8 mouse cellular contexts compared by ENCODE assay signal in genomic region chr16:16983534-16984422, GRCm38 (mm10). TPM values are rescaled to one million over a fixed set of nuclear protein-coding genes. Genes with fewer than 3 reads are reported as not detected.
DNase-seq lines count a peak whose midpoint lies in the region; ATAC-seq and TF ChIP-seq lines count a peak whose summit lies in the region.

No protein-coding gene starts in this region.

- peak overlapping the region; percentile 96 for H3K4me3 ChIP-seq in ES-E14 (ENCODE audit: insufficient read depth in 1 of 2, low read depth in 1 of 2, low read length in 2 of 2, poor library complexity in 1 of 2, severe bottlenecking in 1 of 2)
- peak overlapping the region; percentile 96 for H3K4me3 ChIP-seq in intestine, postnatal 0 days (ENCODE audit: low read depth, low read length)
- H3K4me3 ChIP-seq in liver, embryonic 16.5 days (ENCODE audit: low read depth, low read length) = peak overlapping the region; percentile 98
- H3K4me3 ChIP-seq in neural tube, embryonic 12.5 days = peak overlapping the region; percentile 97

- in situ Hi-C loops in ES-E14 (cut with MboI; ENCODE audit: low sequenced_read_pairs in 2 of 2, unreplicated experiment in 2 of 2) = no loop called here

- H3K27ac ChIP-seq in ES-E14 (ENCODE audit: insufficient read depth, low read depth, low read length, poor library complexity, severe bottlenecking) = peak overlapping the region; percentile 56
- peak overlapping the region; percentile 97 for H3K27ac ChIP-seq in intestine, postnatal 0 days (ENCODE audit: low read depth, low read length)
- H3K27ac ChIP-seq in liver, embryonic 16.5 days (ENCODE audit: low read length) = peak overlapping the region; percentile 90
- H3K27ac ChIP-seq in neural tube, embryonic 12.5 days = peak overlapping the region; percentile 94

- TF ChIP-seq CTCF in intestine, postnatal 0 days (IDR thresholded peaks at IDR 0.05; ENCODE audit: low read depth) = peak; percentile 39

- peaks cover 5 to 7% of the 10 kb centered on the region in 2 experiments; a peak in 3 of 4 replicates for H3K4me1 ChIP-seq in ES-E14 (ENCODE audit: control insufficient read depth in 2 of 2, insufficient read depth in 2 of 2, low read length in 2 of 2, poor library complexity in 1 of 2)
- no peaks in the 10 kb centered on the region for H3K4me1 ChIP-seq in intestine, postnatal 0 days (replicated peaks; ENCODE audit: control insufficient read depth, insufficient read depth, low read length)
- H3K4me1 ChIP-seq in liver, embryonic 16.5 days (ENCODE audit: control insufficient read depth, low read depth, low read length) = peaks cover 18% of the 10 kb centered on the region
- H3K4me1 ChIP-seq in neural tube, embryonic 12.5 days = peaks cover 16% of the 10 kb centered on the region

- no peaks in the 10 kb centered on the region for H3K27me3 ChIP-seq in intestine, postnatal 0 days (replicated peaks; ENCODE audit: control insufficient read depth, insufficient read depth, low read length)
- no peaks in the 10 kb centered on the region for H3K27me3 ChIP-seq in liver, embryonic 16.5 days (ENCODE audit: control insufficient read depth, insufficient read depth, low read depth, low read length)
- no peaks in the 10 kb centered on the region for H3K27me3 ChIP-seq in neural tube, embryonic 12.5 days (replicated peaks)

- under 1% methylated on average over 58 of the region's 75 CpGs for WGBS in intestine, postnatal 0 days
- under 1% methylated on average over 70 of the region's 75 CpGs for WGBS in liver, embryonic 16.5 days (ENCODE audit: insufficient replicate concordance)
- under 1% methylated on average over 75 of the region's 75 CpGs for WGBS in neural tube, embryonic 12.5 days

- peak; percentile 79 to 83 for DNase-seq in B cell, adult 2 months
- peak; percentile 38 for DNase-seq in ES-E14 (ENCODE audit: low read depth, low spot score)
- DNase-seq in embryo, embryonic 10 days (ENCODE audit: low spot score) = peak; percentile 76
- DNase-seq in heart, adult 18-20 months = peak; percentile 79
- no peak for DNase-seq in Muller cell, postnatal 12 days (ENCODE audit: inconsistent ontology term)

- H3K9ac ChIP-seq in ES-E14 (ENCODE audit: insufficient read depth, low read depth, low read length, poor library complexity, severe bottlenecking) = peak overlapping the region; percentile 91
- peak overlapping the region; percentile 90 for H3K9ac ChIP-seq in intestine, postnatal 0 days (ENCODE audit: low read depth, low read length)
- H3K9ac ChIP-seq in liver, embryonic 16.5 days (ENCODE audit: low read depth, low read length) = peak overlapping the region; percentile 95
- peak overlapping the region; percentile 95 for H3K9ac ChIP-seq in neural tube, embryonic 12.5 days

- H3K36me3 ChIP-seq in ES-E14 (ENCODE audit: control insufficient read depth, insufficient read depth, low read length, poor library complexity, severe bottlenecking) = peaks cover 11% of the 10 kb centered on the region
- no peaks in the 10 kb centered on the region; the same call in 1 of the 2 replicates for H3K36me3 ChIP-seq in intestine, postnatal 0 days (ENCODE audit: control insufficient read depth, insufficient read depth)
- peaks cover 2% of the 10 kb centered on the region; the same call in 1 of the 2 replicates for H3K36me3 ChIP-seq in liver, embryonic 16.5 days (ENCODE audit: control insufficient read depth, insufficient read depth)
- peaks cover 16% of the 10 kb centered on the region for H3K36me3 ChIP-seq in neural tube, embryonic 12.5 days

- peak; percentile 78 for ATAC-seq in intestine, postnatal 0 days
- peak; percentile 67 for ATAC-seq in liver, embryonic 16.5 days (ENCODE audit: low read depth)
- ATAC-seq in neural tube, embryonic 12.5 days (ENCODE audit: low FRiP score, low read depth) = peak; percentile 69

- peak overlapping the region; percentile 84 for H3K4me2 ChIP-seq in intestine, postnatal 0 days (replicated peaks; ENCODE audit: low read depth)
- H3K4me2 ChIP-seq in liver, embryonic 16.5 days (ENCODE audit: low read depth, low read length) = peak overlapping the region; percentile 99
- peak overlapping the region; percentile 70 for H3K4me2 ChIP-seq in neural tube, embryonic 12.5 days (replicated peaks)

- H3K9me3 ChIP-seq in ES-E14 (ENCODE audit: control insufficient read depth, insufficient read depth, low read depth, low read length) = no peaks in the 10 kb centered on the region
- H3K9me3 ChIP-seq in intestine, postnatal 0 days (ENCODE audit: control insufficient read depth) = no peaks in the 10 kb centered on the region
- no peaks in the 10 kb centered on the region for H3K9me3 ChIP-seq in liver, embryonic 16.5 days (replicated peaks; ENCODE audit: control insufficient read depth, low read length)
- H3K9me3 ChIP-seq in neural tube, embryonic 12.5 days = no peaks in the 10 kb centered on the region

TF ChIP-seq in ES-E14, 5 proteins besides CTCF, POLR2A, EP300 and RAD21:
- TF ChIP-seq HCFC1 (IDR thresholded peaks at IDR 0.05; ENCODE audit: borderline replicate concordance, insufficient read depth, low read length) (no peak), CHD2 (IDR thresholded peaks at IDR 0.05; ENCODE audit: low read depth, low read length) (no peak), ZC3H11A (IDR thresholded peaks at IDR 0.05; ENCODE audit: borderline replicate concordance, low read depth, low read length) (no peak), MAFK (IDR thresholded peaks at IDR 0.05; ENCODE audit: insufficient read depth, low read depth, low read length) (no peak), ZNF384 (IDR thresholded peaks at IDR 0.05; ENCODE audit: low read depth, low read length) (no peak)

RNA-seq across cellular contexts. Expression of gene Mapk1, which starts 0.6 kb away (rescaled TPM):
- 100 and 136 TPM in 2 replicates for total RNA-seq in ES-E14 (2012; rRNA removed)
- total RNA-seq in heart, adult 18-20 months (2021) = 100 to 1,000 TPM in 1 of 2 experiments, 10 to 100 TPM in 1; 94.8 to 112 TPM
- polyA plus RNA-seq in intestine, postnatal 0 days (2015; fragmentation: Nextera tagmentation; extraction: Ambion mirVana) = 86.6 and 88.6 TPM in 2 replicates
- polyA plus RNA-seq in liver, embryonic 16.5 days (2015; fragmentation: Nextera tagmentation; extraction: Ambion mirVana) = 72.0 and 74.9 TPM in 2 replicates
- polyA plus RNA-seq in neural tube, embryonic 12.5 days (2016; fragmentation: Nextera tagmentation; extraction: Ambion mirVana) = 177 and 184 TPM in 2 replicates
